Comparison of ENCODE assay signal across 10 mouse cellular contexts in genomic region chr4:105352342-105352741, GRCm38 (mm10).
DNase-seq lines count a peak whose midpoint lies in the region; ATAC-seq and TF ChIP-seq lines count a peak whose summit lies in the region.
"Had no signal": no experiment of that assay in that cellular context is flagged by ENCODE, and none has a peak within 500 bp of the region (broad histone marks: within the 10 kb centered on the region; RNA-seq: fewer than 3 reads in every experiment).

No protein-coding gene starts in this region.

- dilution Hi-C loops in CH12.LX (cut with MboI; ENCODE audit: extremely low pct_ligation_motif_present, extremely low pct_unique_long_range_greater_than_20kb, low sequenced_read_pairs): no loop called here

- H3K36me3 ChIP-seq in intestine, embryonic 14.5 days (ENCODE audit: control insufficient read depth, insufficient read depth, low read length): no peaks in the 10 kb centered on the region
- no peaks in the 10 kb centered on the region for H3K36me3 ChIP-seq in intestine, embryonic 15.5 days
- no peaks in the 10 kb centered on the region for H3K36me3 ChIP-seq in CH12.LX (replicated peaks in 1 of 2; ENCODE audit: control insufficient read depth in 1 of 2, insufficient read depth in 1 of 2, low read length in 1 of 2)
- no peaks in the 10 kb centered on the region for H3K36me3 ChIP-seq in embryonic facial prominence, embryonic 11.5 days (replicated peaks; ENCODE audit: control insufficient read depth, insufficient read depth, low read depth, low read length)
- H3K36me3 ChIP-seq in neural tube, embryonic 13.5 days: no peaks in the 10 kb centered on the region
- H3K36me3 ChIP-seq: G1E had no signal

- H3K4me3 ChIP-seq in intestine, embryonic 14.5 days (ENCODE audit: low read depth, low read length): no peak overlapping the region
- no peak overlapping the region for H3K4me3 ChIP-seq in intestine, embryonic 15.5 days (replicated peaks)
- H3K4me3 ChIP-seq in CH12.LX (replicated peaks in 1 of 3; ENCODE audit: low read depth in 2 of 3, low read length in 2 of 3, poor library complexity in 1 of 3): no peak overlapping the region
- no peak overlapping the region for H3K4me3 ChIP-seq in embryonic facial prominence, embryonic 11.5 days (ENCODE audit: low read depth, low read length)
- no peak overlapping the region for H3K4me3 ChIP-seq in neural tube, embryonic 13.5 days
- H3K4me3 ChIP-seq: myocyte had no signal

- H3K4me1 ChIP-seq in intestine, embryonic 14.5 days (replicated peaks; ENCODE audit: control insufficient read depth, insufficient read depth, low read length): no peaks in the 10 kb centered on the region
- no peaks in the 10 kb centered on the region for H3K4me1 ChIP-seq in intestine, embryonic 15.5 days (replicated peaks)
- no peaks in the 10 kb centered on the region for H3K4me1 ChIP-seq in CH12.LX (ENCODE audit: control insufficient read depth in 1 of 2, insufficient read depth in 2 of 2)
- H3K4me1 ChIP-seq in embryonic facial prominence, embryonic 11.5 days (ENCODE audit: control insufficient read depth, insufficient read depth, low read length): no peaks in the 10 kb centered on the region
- H3K4me1 ChIP-seq in neural tube, embryonic 13.5 days (replicated peaks): peaks cover 23% of the 10 kb centered on the region

- no peak; the same call in 1 of the 2 replicates for TF ChIP-seq RAD21 in CH12.LX (IDR thresholded peaks at IDR 0.05; ENCODE audit: low read depth, low read length)

- H3K4me2 ChIP-seq in intestine, embryonic 14.5 days (ENCODE audit: low read length): no peak overlapping the region
- H3K4me2 ChIP-seq in intestine, embryonic 15.5 days (replicated peaks): no peak overlapping the region
- no peak overlapping the region for H3K4me2 ChIP-seq in CH12.LX (ENCODE audit: insufficient read depth, low read depth, poor library complexity, severe bottlenecking)
- no peak overlapping the region for H3K4me2 ChIP-seq in embryonic facial prominence, embryonic 11.5 days (ENCODE audit: low read depth, low read length)
- H3K4me2 ChIP-seq in neural tube, embryonic 13.5 days: no peak overlapping the region

- in situ Hi-C loops in CH12.LX (cut with MboI; ENCODE audit: low pct_ligation_motif_present, low pct_unique_long_range_greater_than_20kb, low sequenced_read_pairs): no loop called here

- H3K27ac ChIP-seq in intestine, embryonic 14.5 days (ENCODE audit: low read depth): no peak overlapping the region
- no peak overlapping the region for H3K27ac ChIP-seq in intestine, embryonic 15.5 days
- H3K27ac ChIP-seq in CH12.LX (ENCODE audit: insufficient read depth, low read depth): no peak overlapping the region
- H3K27ac ChIP-seq in embryonic facial prominence, embryonic 11.5 days (replicated peaks; ENCODE audit: low read depth, low read length): no peak overlapping the region
- peak overlapping the region; percentile 59; the same call in 1 of the 2 replicates for H3K27ac ChIP-seq in neural tube, embryonic 13.5 days (replicated peaks)

- no peak overlapping the region for H3K9ac ChIP-seq in intestine, embryonic 14.5 days (ENCODE audit: low read length)
- H3K9ac ChIP-seq in intestine, embryonic 15.5 days: no peak overlapping the region
- H3K9ac ChIP-seq in CH12.LX (ENCODE audit: insufficient read depth, low read depth): no peak overlapping the region
- H3K9ac ChIP-seq in embryonic facial prominence, embryonic 11.5 days (replicated peaks; ENCODE audit: low read length): no peak overlapping the region
- no peak overlapping the region for H3K9ac ChIP-seq in neural tube, embryonic 13.5 days

- no peaks in the 10 kb centered on the region for H3K9me3 ChIP-seq in intestine, embryonic 14.5 days (ENCODE audit: control insufficient read depth, low read length)
- no peaks in the 10 kb centered on the region for H3K9me3 ChIP-seq in intestine, embryonic 15.5 days
- no peaks in the 10 kb centered on the region for H3K9me3 ChIP-seq in CH12.LX (replicated peaks; ENCODE audit: low read length)
- no peaks in the 10 kb centered on the region for H3K9me3 ChIP-seq in embryonic facial prominence, embryonic 11.5 days (replicated peaks; ENCODE audit: control insufficient read depth, low read length)
- no peaks in the 10 kb centered on the region for H3K9me3 ChIP-seq in neural tube, embryonic 13.5 days

- ATAC-seq in intestine, embryonic 14.5 days (replicated peaks; ENCODE audit: low FRiP score, low TSS enrichment, low read depth): no peak
- no peak for ATAC-seq in intestine, embryonic 15.5 days
- ATAC-seq in embryonic facial prominence, embryonic 11.5 days (replicated peaks; ENCODE audit: insufficient number of reproducible peaks, low FRiP score, low TSS enrichment, low read depth): no peak
- ATAC-seq in neural tube, embryonic 13.5 days (ENCODE audit: low read depth): peak; percentile 45; the same call in 1 of the 2 replicates

- WGBS in intestine, embryonic 14.5 days: 51% methylated on average over 7 of the region's 7 CpGs
- WGBS in intestine, embryonic 15.5 days: 55% methylated on average over 7 of the region's 7 CpGs
- WGBS in embryonic facial prominence, embryonic 11.5 days: 44% methylated on average over 7 of the region's 7 CpGs
- 53% methylated on average over 7 of the region's 7 CpGs for WGBS in neural tube, embryonic 13.5 days

- no peaks in the 10 kb centered on the region for H3K79me2 ChIP-seq in CH12.LX (replicated peaks; ENCODE audit: control insufficient read depth, extremely low read depth, insufficient read depth, poor library complexity, severe bottlenecking)

- DNase-seq in intestine, embryonic 14.5 days (ENCODE audit: low spot score): peak; percentile 61
- peak; percentile 12 for DNase-seq in CH12.LX (ENCODE audit: extremely low read depth)
- peak; percentile 76 for DNase-seq in embryonic facial prominence, embryonic 11.5 days (ENCODE audit: low spot score)
- peak; percentile 66 to 72 for DNase-seq in heart, postnatal 14 days
- no peak for DNase-seq in ovary, postnatal 36 days (ENCODE audit: low spot score)
- no peak for DNase-seq in frontal cortex, postnatal 14 days (ENCODE audit: low spot score in 2 of 2)

- TF ChIP-seq POLR2A in CH12.LX (IDR thresholded peaks at IDR 0.05; ENCODE audit: low read depth, low read length): no peak

- no peaks in the 10 kb centered on the region for H3K27me3 ChIP-seq in intestine, embryonic 14.5 days (replicated peaks; ENCODE audit: control insufficient read depth, insufficient read depth, low read length)
- H3K27me3 ChIP-seq in intestine, embryonic 15.5 days (replicated peaks): no peaks in the 10 kb centered on the region
- no peaks in the 10 kb centered on the region for H3K27me3 ChIP-seq in CH12.LX (replicated peaks)
- H3K27me3 ChIP-seq in embryonic facial prominence, embryonic 11.5 days (ENCODE audit: control insufficient read depth, insufficient read depth, low read length): no peaks in the 10 kb centered on the region
- no peaks in the 10 kb centered on the region for H3K27me3 ChIP-seq in neural tube, embryonic 13.5 days

- no peak for TF ChIP-seq EP300 in CH12.LX (IDR thresholded peaks at IDR 0.05; ENCODE audit: low read length)

- intact Hi-C loops in heart, postnatal 14 days (cut with DNase I): no loop called here

- peak in 1 of 2 experiments; percentile 37; a peak in 2 of 4 replicates for TF ChIP-seq CTCF in CH12.LX (conservative IDR thresholded peaks at IDR 0.05 in 1 of 2, IDR thresholded peaks at IDR 0.05 in 1 of 2; ENCODE audit: low read depth in 2 of 2, low read length in 2 of 2)

TF ChIP-seq in CH12.LX, 34 proteins besides CTCF, POLR2A, EP300 and RAD21:
- TF ChIP-seq CHD1 (IDR thresholded peaks at IDR 0.05; ENCODE audit: low read depth, low read length) (no peak), IRF4 (IDR thresholded peaks at IDR 0.05; ENCODE audit: low read depth, low read length) (no peak), MAZ (IDR thresholded peaks at IDR 0.05; ENCODE audit: low read depth, low read length) (no peak), MAX (IDR thresholded peaks at IDR 0.05; ENCODE audit: low read length) (no peak), ZC3H11A (IDR thresholded peaks at IDR 0.05; ENCODE audit: low read depth, low read length) (no peak), TCF12 (IDR thresholded peaks at IDR 0.05; ENCODE audit: low read depth, low read length) (no peak), UBTF (IDR thresholded peaks at IDR 0.05; ENCODE audit: low read depth, low read length) (no peak), ELF1 (IDR thresholded peaks at IDR 0.05; ENCODE audit: low read depth, low read length) (no peak)

Comparison
In these comparisons a context has a peak if more than half of its experiments do, and no peak if none do; other contexts are left out.
1. DNase-seq: peak in intestine, embryonic 14.5 days (single experiment), CH12.LX (single experiment), embryonic facial prominence, embryonic 11.5 days (single experiment) and heart, postnatal 14 days (2 of 2); none in ovary, postnatal 36 days (single experiment) and frontal cortex, postnatal 14 days (0 of 2).